Mouse (Mus musculus) bone marrow macrophage, adult 2 months (primary cell): ENCODE results near the gene Vdac2.

Experiments
- CTCF ChIP-seq: IDR thresholded peaks from 2 replicates; pipeline ENCODE4 v1.5.1; 2012; ENCODE audit warnings: low read depth, mild to moderate bottlenecking, low read length, moderate library complexity
- POLR2A ChIP-seq: IDR thresholded peaks from 2 replicates; pipeline ENCODE4 v1.6.1; 2012; ENCODE audit warnings: mild to moderate bottlenecking, low read depth, low read length, borderline replicate concordance

DNA sequence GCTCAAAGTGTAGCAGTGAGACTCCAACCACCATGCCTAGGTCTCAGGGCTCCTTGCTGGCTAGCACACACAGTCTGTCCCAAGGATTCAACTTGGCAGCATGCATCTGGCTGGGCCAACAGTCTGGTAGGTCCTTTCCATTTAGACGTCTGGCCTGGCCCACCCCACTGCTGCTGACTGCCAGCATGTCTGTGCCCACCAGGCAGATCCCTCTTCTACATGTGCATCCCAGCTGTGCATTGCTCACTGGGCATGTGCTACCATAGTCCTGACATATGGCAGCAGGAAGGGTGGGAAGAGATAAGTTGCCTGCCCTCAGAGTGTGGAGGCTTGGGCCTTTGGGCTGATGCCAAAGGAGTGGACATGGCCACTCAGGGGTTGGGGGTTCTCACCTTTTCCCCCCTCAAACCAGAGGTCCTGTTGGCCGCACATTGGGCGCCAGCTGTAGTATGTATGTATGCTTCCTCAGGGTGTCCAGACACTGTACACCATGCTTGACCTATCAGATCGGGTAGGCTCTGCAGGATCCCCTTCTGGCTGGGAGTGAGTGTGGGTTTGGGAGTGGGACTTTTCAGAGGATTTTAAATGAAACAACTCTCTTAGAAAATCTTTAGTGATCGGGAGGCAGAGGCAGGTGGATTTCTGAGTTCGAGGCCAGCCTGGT lies 22.4 kb upstream of the Vdac2 start:
- TF ChIP-seq CTCF (no peak), POLR2A (no peak)
